Mouse (Mus musculus) heart, adult 2 months (tissue): Measurements from ENCODE around the gene Abhd4.

Experiments
- CTCF ChIP-seq: fragments of 200-600 bp; IDR thresholded peaks from 2 replicates; pipeline ENCODE4 v1.8.1; 2022; ENCODE audit warnings: antibody characterized with exemption, mild to moderate bottlenecking, moderate library complexity
- EP300 ChIP-seq: fragments of 200-500 bp; IDR thresholded peaks from 2 replicates; pipeline ENCODE4 v1.6.1; 2011; ENCODE audit warnings: low read depth, low read length, control low read depth; ENCODE audit not compliant: insufficient read depth
- POLR2A ChIP-seq: fragments of 200-500 bp; IDR thresholded peaks from 2 replicates; pipeline ENCODE4 v1.6.1; 2011; ENCODE audit warnings: mild to moderate bottlenecking, low read depth, low read length, control low read depth; ENCODE audit not compliant: insufficient read depth

DNA sequence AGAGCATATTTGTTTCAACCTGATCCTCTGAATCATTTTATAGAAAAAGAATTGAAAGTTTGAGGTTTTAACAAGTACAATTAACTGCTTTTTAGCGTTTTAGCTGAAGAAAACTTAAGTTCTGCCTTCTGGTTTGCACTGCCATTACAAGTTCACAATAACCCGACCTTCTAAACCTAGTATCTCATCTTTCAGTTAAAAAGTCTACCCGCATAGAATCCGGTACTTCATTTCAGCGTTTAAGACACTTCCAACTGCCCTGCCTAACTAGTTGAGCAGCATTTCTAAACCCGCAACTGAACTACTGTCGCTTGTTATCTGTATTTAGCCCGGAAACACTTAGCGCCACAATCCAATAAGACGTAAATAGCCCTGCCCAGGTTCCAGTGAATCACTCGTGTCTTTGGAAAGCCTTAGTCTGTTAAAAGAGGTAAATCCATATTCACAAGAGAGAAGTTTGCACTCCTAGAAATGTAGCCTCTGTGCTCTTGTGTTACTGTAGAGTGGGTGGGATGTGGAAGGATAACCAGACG, 748 bp downstream of the Abhd4 start:
- 0 out of 2 replicates have a peak, but pooled peaks have one; percentile 14 for TF ChIP-seq POLR2A
- TF ChIP-seq CTCF = no peak
- TF ChIP-seq EP300 = no peak
